Mouse (Mus musculus) stomach, postnatal 0 days (tissue): ENCODE measurements around the gene Tenm2. TPM values are rescaled to one million over a fixed set of nuclear protein-coding genes. Genes with fewer than 3 reads are reported as not detected.

ENCODE experiments used
- ATAC-seq: fragments of 200-750 bp; cut with Nextera tagmentation; 2 replicates; pipeline ENCODE4 v1.8.0; 2017; ENCODE audit not compliant: low FRiP score, low TSS enrichment
- DNase-seq: peaks from one replicate; pipeline ENCODE4 v3.0.0-alpha.2; 2016; ENCODE audit warnings: low spot score
- H3K27ac ChIP-seq: fragments of 300-500 bp; sonication (generic); replicated peaks from 2 replicates; pipeline ENCODE4 v1.5.1; 2014; ENCODE audit warnings: mild to moderate bottlenecking, control low read depth
- H3K27me3 ChIP-seq: fragments of 300-500 bp; sonication (generic); 2 replicates; pipeline ENCODE4 v1.6.1; 2014; ENCODE audit warnings: low read length; ENCODE audit not compliant: control insufficient read depth, insufficient read depth
- H3K36me3 ChIP-seq: fragments of 300-500 bp; sonication (generic); 2 replicates; pipeline ENCODE4 v1.6.1; 2014; ENCODE audit warnings: low read length, mixed read lengths; ENCODE audit not compliant: control insufficient read depth, insufficient read depth
- H3K4me1 ChIP-seq: fragments of 300-500 bp; sonication (generic); replicated peaks from 2 replicates; pipeline ENCODE4 v1.6.1; 2014; ENCODE audit warnings: antibody characterized with exemption; ENCODE audit not compliant: control insufficient read depth, insufficient read depth
- H3K4me2 ChIP-seq: fragments of 300-500 bp; sonication (generic); replicated peaks from 2 replicates; pipeline ENCODE4 v1.6.1; 2014; ENCODE audit warnings: low read depth, mild to moderate bottlenecking, control low read depth, moderate library complexity
- H3K4me3 ChIP-seq: fragments of 300-500 bp; sonication (generic); 2 replicates; pipeline ENCODE4 v1.5.1; 2014; ENCODE audit warnings: low read depth, low read length, control low read depth
- H3K9ac ChIP-seq: fragments of 300-500 bp; sonication (generic); 2 replicates; pipeline ENCODE4 v1.6.1; 2014; ENCODE audit warnings: mild to moderate bottlenecking, low read length, control low read depth, mixed read lengths
- H3K9me3 ChIP-seq: fragments of 300-500 bp; sonication (generic); 2 replicates; pipeline ENCODE4 v1.6.1; 2016; ENCODE audit warnings: low read length; ENCODE audit not compliant: control insufficient read depth
- CTCF ChIP-seq: IDR thresholded peaks from 2 replicates; pipeline ENCODE4 v1.5.1; 2016; ENCODE audit warnings: antibody characterized with exemption, low read depth, mild to moderate bottlenecking, moderate library complexity
- EP300 ChIP-seq: optimal IDR thresholded peaks from 2 replicates; pipeline ENCODE3; 2016; ENCODE audit warnings: antibody characterized with exemption
- WGBS: fragments of 180-500 bp; shearing (Covaris S2); extraction: QIAGEN DNeasy Blood & Tissue Kit; methylation state at CpG from one replicate; pipeline ENCODE4 v1.1.7; 2014; 5-methylcytosine and 5-hydroxymethylcytosine counted together
- polyA plus RNA-seq: library from polyadenylated mRNA; unstranded; fragments of >200 nt; fragmentation: Nextera tagmentation; extraction: Ambion mirVana; gene quantifications from 2 replicates; pipeline ENCODE4 v1.2.1, GENCODE M21; 2015

Tenm2 gene
- polyA plus RNA-seq, 1 experiment from 2014 or later = 3.6 TPM

DNA sequence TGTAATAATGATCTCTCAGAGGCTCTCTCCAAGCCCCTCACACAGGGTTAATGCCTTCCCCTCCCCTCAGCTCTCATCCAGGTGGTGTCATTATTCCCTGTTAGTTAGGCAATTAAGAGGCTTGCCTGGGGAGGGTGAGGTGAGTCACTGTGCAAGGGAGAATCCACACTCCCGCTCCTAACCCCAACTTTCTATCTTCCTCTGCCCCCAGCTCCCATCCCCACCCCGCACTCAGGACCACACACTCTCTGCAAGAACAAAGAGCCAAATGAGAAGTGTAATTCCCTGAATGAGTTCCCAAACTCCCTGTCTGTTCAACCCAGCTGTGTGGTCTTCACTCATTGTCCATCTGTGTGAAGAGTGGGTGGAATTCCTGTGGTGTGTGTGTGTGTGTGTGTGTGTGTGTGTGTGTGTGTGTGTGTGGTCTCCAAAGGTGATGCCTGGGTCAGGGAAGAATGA, 932.8 kb downstream of the Tenm2 start:
- H3K9me3 ChIP-seq = no peaks in the 10 kb centered on the region
- TF ChIP-seq EP300 = no peak
- TF ChIP-seq CTCF = no peak
- no peaks in the 10 kb centered on the region for H3K36me3 ChIP-seq
- 26% methylated on average over 2 of the region's 2 CpGs for WGBS
- H3K27me3 ChIP-seq = no peaks in the 10 kb centered on the region
- H3K4me3 ChIP-seq = no peak overlapping the region
- DNase-seq (no peak), ATAC-seq (no peak)
- no peaks in the 10 kb centered on the region for H3K4me1 ChIP-seq
- H3K4me2 ChIP-seq = no peak overlapping the region
- H3K9ac ChIP-seq = no peak overlapping the region
- H3K27ac ChIP-seq = no peak overlapping the region

DNA sequence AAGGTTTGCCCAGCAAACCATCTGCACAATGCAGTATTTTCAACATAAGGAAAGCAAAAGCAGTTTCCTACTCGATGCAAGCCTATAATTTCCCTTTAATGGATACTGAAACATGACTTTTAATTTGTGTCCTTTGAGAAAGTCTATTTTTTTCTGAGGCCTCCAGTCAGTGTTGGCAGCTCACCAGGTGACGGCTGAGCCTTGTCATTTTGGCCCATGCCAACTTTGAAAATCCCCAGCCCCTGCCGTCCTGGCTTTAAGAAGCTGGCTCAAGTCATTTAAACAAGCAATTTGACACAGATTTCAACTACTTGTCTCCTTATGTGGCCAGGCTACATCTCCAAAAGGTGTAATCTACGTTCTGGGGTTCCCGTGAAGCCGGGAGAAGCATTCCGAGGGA, 933.7 kb downstream of the Tenm2 start:
- Histone ChIP-seq H3K9me3 (no peaks in the 10 kb centered on the region), H3K4me2 (peak overlapping the region; percentile 6; the same call in 1 of the 2 replicates), H3K36me3 (no peaks in the 10 kb centered on the region), H3K4me3 (no peak overlapping the region), H3K4me1 (no peaks in the 10 kb centered on the region), H3K27ac (no peak overlapping the region), H3K27me3 (no peaks in the 10 kb centered on the region), H3K9ac (no peak overlapping the region)
- ATAC-seq (no peak), DNase-seq (no peak)
- no peak for TF ChIP-seq EP300
- TF ChIP-seq CTCF = no peak
- WGBS = 56% methylated on average over 7 of the region's 7 CpGs

DNA sequence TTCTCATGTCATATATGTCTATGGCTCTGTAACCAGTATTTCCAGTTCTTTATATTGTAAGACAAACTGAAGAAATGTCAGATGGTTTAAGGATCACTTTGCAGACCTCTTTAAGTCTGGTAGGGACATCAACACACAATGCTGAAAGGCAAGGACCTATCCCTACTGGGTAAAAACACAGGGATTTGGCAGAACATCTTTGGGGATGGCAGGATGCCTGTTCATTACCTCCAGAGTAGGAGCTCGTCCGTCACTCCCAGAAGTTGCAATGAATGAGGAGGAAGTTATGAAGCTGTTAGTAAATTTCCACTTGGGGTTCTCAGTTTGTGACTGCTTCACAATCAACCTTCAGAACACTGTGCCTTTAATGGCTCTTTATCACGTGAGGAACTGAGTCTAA, 939.2 kb downstream of the Tenm2 start:
- H3K9ac ChIP-seq = no peak overlapping the region
- H3K27ac ChIP-seq = no peak overlapping the region
- no peak for DNase-seq
- no peak overlapping the region for H3K4me2 ChIP-seq
- 46% methylated on average over 3 of the region's 3 CpGs for WGBS
- no peak; the same call in 1 of the 2 replicates for ATAC-seq
- no peaks in the 10 kb centered on the region for H3K9me3 ChIP-seq
- no peaks in the 10 kb centered on the region for H3K27me3 ChIP-seq
- no peak for TF ChIP-seq EP300
- TF ChIP-seq CTCF = no peak
- H3K36me3 ChIP-seq = no peaks in the 10 kb centered on the region
- H3K4me3 ChIP-seq = no peak overlapping the region
- H3K4me1 ChIP-seq = no peaks in the 10 kb centered on the region

DNA sequence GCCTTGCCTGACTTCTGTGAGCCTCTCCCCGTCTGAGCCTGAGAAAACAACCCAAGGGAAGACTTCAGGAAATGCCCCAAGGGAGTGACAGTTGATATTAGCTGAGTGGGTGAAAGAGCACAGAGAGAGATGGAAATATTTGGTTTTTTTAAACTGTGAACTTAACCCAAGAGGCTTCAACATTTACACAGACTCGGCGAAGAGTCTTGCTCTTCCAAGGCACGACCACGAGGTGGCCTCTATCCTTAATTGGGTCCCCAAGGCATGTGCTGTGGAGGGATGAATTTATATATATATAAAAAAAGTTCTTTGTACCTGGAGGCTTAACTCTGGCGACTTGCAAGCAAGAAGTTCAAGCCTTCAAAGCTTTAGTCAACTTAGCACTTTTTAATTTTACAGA, 943.6 kb downstream of the Tenm2 start:
- TF ChIP-seq CTCF (peak; percentile 50), EP300 (no peak)
- Histone ChIP-seq H3K36me3 (no peaks in the 10 kb centered on the region), H3K4me1 (no peaks in the 10 kb centered on the region), H3K9ac (no peak overlapping the region), H3K27me3 (no peaks in the 10 kb centered on the region), H3K9me3 (no peaks in the 10 kb centered on the region), H3K27ac (no peak overlapping the region), H3K4me3 (no peak overlapping the region), H3K4me2 (no peak overlapping the region)
- DNase-seq (no peak), ATAC-seq (no peak)
- 32% methylated on average over 6 of the region's 6 CpGs for WGBS

DNA sequence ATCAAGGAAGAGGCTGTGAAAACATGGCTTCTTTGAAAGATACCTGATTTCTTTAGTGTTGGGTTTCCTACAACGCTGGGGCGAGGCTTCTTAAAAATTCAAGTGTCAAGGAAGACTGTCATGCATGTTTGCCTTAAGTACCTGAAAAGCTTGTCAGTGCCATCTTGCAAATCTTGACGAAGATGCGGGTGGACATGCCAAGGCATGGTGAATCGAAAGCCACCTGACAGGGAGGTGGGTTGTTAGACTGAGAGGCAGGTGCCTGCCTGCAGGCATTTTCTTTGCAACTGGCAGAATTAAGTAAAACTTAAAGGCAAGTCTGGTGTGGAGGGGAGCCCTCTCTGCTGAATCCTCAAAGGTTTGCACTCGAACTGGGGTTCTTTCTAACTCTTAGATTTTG, 949.5 kb downstream of the Tenm2 start:
- Histone ChIP-seq H3K9ac (no peak overlapping the region), H3K9me3 (no peaks in the 10 kb centered on the region), H3K36me3 (no peaks in the 10 kb centered on the region), H3K27ac (no peak overlapping the region), H3K4me3 (no peak overlapping the region), H3K4me1 (no peaks in the 10 kb centered on the region), H3K27me3 (no peaks in the 10 kb centered on the region), H3K4me2 (no peak overlapping the region)
- WGBS = 73% methylated on average over 6 of the region's 6 CpGs
- TF ChIP-seq CTCF = no peak
- TF ChIP-seq EP300 = no peak
- ATAC-seq (no peak), DNase-seq (no peak)

DNA sequence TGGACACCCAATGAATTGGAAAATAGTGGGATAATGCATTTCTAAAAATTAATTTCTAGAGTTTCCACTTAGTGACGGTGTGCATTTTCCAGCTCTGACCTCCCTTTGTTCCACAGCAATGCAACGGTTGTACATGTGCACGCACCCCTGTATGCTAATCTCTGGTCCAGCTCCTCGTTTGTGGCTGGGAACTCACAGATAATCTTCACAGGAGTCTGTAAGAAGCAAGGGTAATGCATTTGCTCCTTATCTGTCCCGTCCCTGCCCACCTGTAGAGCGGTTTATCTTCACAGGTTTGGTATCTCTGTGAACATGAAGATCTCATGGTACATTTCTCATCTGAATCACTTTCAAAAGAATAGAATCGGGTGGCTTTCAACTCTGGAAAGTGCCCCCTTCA, 955.2 kb downstream of the Tenm2 start:
- no peak overlapping the region for H3K4me3 ChIP-seq

More for the DNA sequence above, 955.2 kb downstream of the Tenm2 start:
- Histone ChIP-seq H3K27me3 (no peaks in the 10 kb centered on the region), H3K9ac (no peak overlapping the region), H3K9me3 (no peaks in the 10 kb centered on the region), H3K4me2 (no peak overlapping the region), H3K27ac (no peak overlapping the region), H3K4me1 (no peaks in the 10 kb centered on the region), H3K36me3 (no peaks in the 10 kb centered on the region)
- WGBS = 77% methylated on average over 7 of the region's 7 CpGs
- TF ChIP-seq CTCF (no peak), EP300 (no peak)
- ATAC-seq (no peak), DNase-seq (no peak)
